Mouse (Mus musculus) lung, postnatal 10 days (tissue): ENCODE measurements around the gene St6galnac3.
A peak's percentile ranks its signal among the peaks of the same experiment; 100 is the strongest.

Experiments
- DNase-seq: peaks from one replicate; pipeline ENCODE4 v3.0.0; 2021

St6galnac3 gene

GRCm38 (mm10) chr3:153580625-153581024 lies 144.3 kb downstream of the St6galnac3 start:
- DNase-seq: no peak

GRCm38 (mm10) chr3:153580136-153580535 lies 144.8 kb downstream of the St6galnac3 start:
- no peak for DNase-seq

DNA sequence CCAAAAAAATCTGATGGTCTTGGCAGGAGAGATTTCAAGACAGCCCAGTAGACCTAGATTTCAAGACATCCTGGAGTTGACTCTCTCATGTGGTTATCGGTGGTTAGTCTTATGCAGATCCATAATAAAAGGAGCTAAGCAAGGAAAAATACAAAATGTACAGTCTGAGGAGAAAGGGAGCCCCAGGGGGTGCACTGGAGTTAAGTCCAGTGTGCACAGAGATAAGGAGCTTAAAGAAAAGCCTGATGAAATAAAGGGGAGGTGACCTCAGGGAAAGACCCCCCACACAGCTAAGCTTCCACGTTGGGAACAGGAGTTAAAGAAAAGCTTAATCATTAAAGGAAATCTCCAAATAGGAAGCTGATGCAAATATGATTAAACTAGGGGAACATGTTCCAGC lies 147.7 kb downstream of the St6galnac3 start:
- no peak for DNase-seq

GRCm38 (mm10) chr3:153571152-153571551 lies 153.8 kb downstream of the St6galnac3 start:
- DNase-seq: no peak

- DNase-seq: no peak
These were observed 156.2 kb downstream of the St6galnac3 start for GRCm38 (mm10) chr3:153568815-153569214.

GRCm38 (mm10) chr3:153567913-153568312 lies 157.1 kb downstream of the St6galnac3 start:
- no peak for DNase-seq

- DNase-seq: peak; percentile 53
These were observed 157.5 kb downstream of the St6galnac3 start for GRCm38 (mm10) chr3:153567512-153567911.

- no peak for DNase-seq
These were observed 158.9 kb downstream of the St6galnac3 start for GRCm38 (mm10) chr3:153566100-153566499.

- no peak for DNase-seq
These were observed 164.1 kb downstream of the St6galnac3 start for GRCm38 (mm10) chr3:153560897-153561296.

- no peak for DNase-seq
These were observed 165.4 kb downstream of the St6galnac3 start for GRCm38 (mm10) chr3:153559586-153559985.

DNA sequence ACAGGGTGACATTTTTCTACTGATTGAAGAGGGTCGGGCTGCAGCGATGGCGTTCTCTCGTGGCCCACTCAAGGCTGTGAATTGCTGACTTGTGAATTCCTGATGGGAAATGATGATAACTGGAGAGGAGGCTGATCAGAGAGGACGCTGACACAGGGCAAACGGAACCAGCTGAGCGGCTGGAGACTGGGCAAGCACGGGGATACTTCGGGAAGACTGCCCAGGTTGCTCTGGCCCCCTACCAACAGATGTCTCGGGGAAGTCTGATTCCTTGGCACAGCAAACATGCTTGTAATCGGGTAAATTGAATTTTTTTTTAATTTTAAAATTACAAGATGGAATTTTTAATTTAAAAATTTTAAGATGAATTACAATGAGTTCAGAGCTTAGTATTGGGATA lies 168.4 kb downstream of the St6galnac3 start:
- DNase-seq: peak; percentile 56

GRCm38 (mm10) chr3:153553712-153554111 lies 171.3 kb downstream of the St6galnac3 start:
- DNase-seq: no peak

- DNase-seq: no peak
These were observed 171.7 kb downstream of the St6galnac3 start for GRCm38 (mm10) chr3:153553226-153553625.

GRCm38 (mm10) chr3:153546936-153547683 lies 177.9 kb downstream of the St6galnac3 start:
- DNase-seq: peak; percentile 67

GRCm38 (mm10) chr3:153539851-153540250 lies 185.1 kb downstream of the St6galnac3 start:
- no peak for DNase-seq

- DNase-seq: no peak
These were observed 186.6 kb downstream of the St6galnac3 start for GRCm38 (mm10) chr3:153538396-153538795.

DNA sequence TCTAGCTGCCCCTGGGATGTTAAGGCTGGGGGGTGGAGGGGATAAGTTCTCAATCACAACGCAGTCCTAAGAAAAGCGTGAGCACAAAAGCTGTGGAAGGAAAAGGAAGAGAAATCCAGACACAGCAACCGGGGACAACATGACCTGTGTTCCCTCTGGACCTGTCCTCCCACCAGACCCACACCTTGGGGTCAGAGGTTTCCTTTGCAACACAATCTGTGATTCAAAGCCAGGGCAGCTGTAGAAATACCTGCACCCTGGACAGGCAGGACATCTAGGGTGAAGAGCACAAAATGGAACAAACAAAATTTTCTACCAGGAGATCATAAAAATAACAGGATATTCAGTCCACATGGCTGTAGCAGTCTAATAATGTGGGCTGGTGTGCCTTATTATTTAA lies 187.5 kb downstream of the St6galnac3 start:
- DNase-seq: peak; percentile 31

DNA sequence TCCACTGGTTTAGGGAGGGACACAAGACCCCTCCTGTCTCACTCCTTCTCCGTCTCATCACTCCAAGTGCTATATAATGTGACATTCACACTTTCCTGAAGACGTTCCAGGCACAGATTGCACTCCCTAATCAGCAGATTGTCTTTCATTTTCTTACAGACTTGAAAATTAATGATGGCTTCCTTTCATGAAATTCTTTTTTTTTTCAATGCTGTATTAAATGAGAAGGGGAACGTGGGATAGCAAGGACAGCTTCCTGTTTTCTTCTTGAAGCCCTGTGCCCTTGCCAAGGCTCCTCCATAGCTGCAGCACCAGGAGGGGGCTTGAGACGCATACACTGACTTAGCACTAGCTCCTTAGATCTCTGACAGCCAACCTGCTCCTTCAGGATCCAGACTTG lies 188.7 kb downstream of the St6galnac3 start:
- DNase-seq: no peak

GRCm38 (mm10) chr3:153529174-153529573 lies 195.8 kb downstream of the St6galnac3 start:
- no peak for DNase-seq

DNA sequence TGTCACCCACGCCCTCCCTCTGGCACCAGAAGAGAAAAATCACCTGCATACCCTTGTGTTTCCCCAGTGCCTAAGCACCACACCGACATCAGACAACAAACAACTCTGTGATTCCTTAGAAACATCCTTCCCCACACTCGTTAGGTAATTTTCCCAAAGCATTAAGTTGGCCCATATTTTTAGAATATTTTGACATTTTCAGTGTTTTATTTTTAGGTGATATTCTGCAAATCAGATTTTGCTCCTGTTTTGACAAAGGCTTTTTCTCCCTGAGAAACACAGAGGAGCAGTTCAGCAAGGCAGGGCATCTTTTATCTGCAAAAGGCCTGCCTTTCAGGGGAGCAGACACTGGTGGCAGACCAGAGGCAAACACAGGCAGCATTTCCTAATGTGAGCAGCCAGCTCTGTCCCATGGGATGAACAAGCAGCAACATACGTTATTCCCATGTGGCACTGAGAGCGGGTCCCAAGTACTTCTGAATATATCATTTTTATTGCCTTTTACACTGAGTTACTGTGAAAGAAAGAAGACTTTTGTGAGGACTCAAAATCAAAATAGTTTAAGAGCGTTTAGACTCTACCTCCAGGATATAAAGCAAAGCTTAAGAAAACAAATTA lies 199.7 kb downstream of the St6galnac3 start:
- no peak for DNase-seq

DNA sequence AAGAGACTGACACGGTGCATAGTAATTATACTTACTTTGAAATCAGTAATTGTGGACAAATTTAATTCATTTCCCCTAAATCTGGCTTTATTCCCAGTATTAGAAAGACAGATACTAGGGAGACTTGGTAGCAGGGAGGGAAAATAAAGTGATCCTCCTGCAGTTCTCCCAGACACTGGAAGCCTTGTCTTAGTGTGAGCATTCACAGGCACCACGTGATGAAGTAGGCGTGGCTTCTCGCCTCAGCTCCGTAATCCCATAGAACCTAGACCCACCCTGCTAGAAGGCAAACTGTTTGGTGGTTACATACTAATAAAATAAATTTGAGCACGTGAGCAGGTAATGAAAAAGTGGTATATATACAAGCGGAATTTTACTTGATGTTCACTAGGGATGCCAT lies 208.1 kb downstream of the St6galnac3 start:
- DNase-seq: no peak

GRCm38 (mm10) chr3:153513501-153514060 lies 211.4 kb downstream of the St6galnac3 start:
- no peak for DNase-seq

- no peak for DNase-seq
These were observed 212.4 kb downstream of the St6galnac3 start for GRCm38 (mm10) chr3:153512545-153512944.

- DNase-seq: peak; percentile 31
These were observed 213.8 kb downstream of the St6galnac3 start for GRCm38 (mm10) chr3:153511151-153511580.
